15 mouse cellular contexts compared by ENCODE assay signal in the genomic region with DNA sequence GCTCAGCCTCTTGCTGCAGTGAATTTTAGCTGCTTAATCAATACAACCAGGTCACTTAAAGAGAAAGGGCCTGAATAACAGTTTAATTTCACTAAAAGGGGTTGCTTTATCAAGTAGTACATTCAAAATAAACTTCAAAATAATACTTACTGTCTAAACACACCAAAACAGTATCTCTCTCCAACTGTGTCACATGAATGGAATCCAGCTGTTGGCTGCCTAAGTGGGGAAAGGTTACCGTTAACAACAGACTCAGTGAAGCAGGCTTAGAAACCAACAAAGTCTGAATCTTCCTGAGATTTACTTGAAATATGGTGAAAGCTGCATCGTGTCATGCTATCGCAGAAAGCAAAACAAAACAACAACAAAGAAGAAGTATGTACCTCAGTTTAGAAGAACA. TPM values are rescaled to one million over a fixed set of nuclear protein-coding genes. Genes with fewer than 3 reads are reported as not detected.
DNase-seq lines count a peak whose midpoint lies in the region; ATAC-seq and TF ChIP-seq lines count a peak whose summit lies in the region.
"Had no signal": no experiment of that assay in that cellular context is flagged by ENCODE, and none has a peak within 500 bp of the region (broad histone marks: within the 10 kb centered on the region; RNA-seq: fewer than 3 reads in every experiment).

No protein-coding gene starts in this region.

- H3K9me3 ChIP-seq in heart, embryonic 12.5 days (replicated peaks) = no peaks in the 10 kb centered on the region
- H3K9me3 ChIP-seq in heart, embryonic 11.5 days (replicated peaks; ENCODE audit: control insufficient read depth, low read length) = no peaks in the 10 kb centered on the region
- no peaks in the 10 kb centered on the region for H3K9me3 ChIP-seq in liver, embryonic 12.5 days (replicated peaks)
- no peaks in the 10 kb centered on the region for H3K9me3 ChIP-seq in lung, postnatal 0 days (ENCODE audit: low read length)
- no peaks in the 10 kb centered on the region for H3K9me3 ChIP-seq in midbrain, embryonic 11.5 days (ENCODE audit: control insufficient read depth, low read length)
- H3K9me3 ChIP-seq: embryonic facial prominence, embryonic 15.5 days; forebrain, embryonic 13.5 days; hindbrain, embryonic 10.5 days; limb, embryonic 15.5 days; midbrain, embryonic 10.5 days; neural tube, embryonic 12.5 days had no signal

- TF ChIP-seq CTCF in liver, adult 2 months (IDR thresholded peaks at IDR 0.05; ENCODE audit: low read depth, low read length) = no peak
- no peak for TF ChIP-seq CTCF in embryonic fibroblast, embryonic 13.5 days (IDR thresholded peaks at IDR 0.05; ENCODE audit: borderline replicate concordance, insufficient read depth, low read length)
- TF ChIP-seq CTCF in lung, postnatal 0 days (IDR thresholded peaks at IDR 0.05) = no peak

- TF ChIP-seq EP300 in lung, postnatal 0 days (IDR thresholded peaks at IDR 0.05) = no peak

- no peak overlapping the region for H3K9ac ChIP-seq in heart, embryonic 12.5 days
- H3K9ac ChIP-seq in heart, embryonic 11.5 days (ENCODE audit: low read depth, low read length) = no peak overlapping the region
- H3K9ac ChIP-seq in liver, adult 2 months (ENCODE audit: low read depth, low read length) = no peak overlapping the region
- no peak overlapping the region for H3K9ac ChIP-seq in liver, embryonic 12.5 days
- no peak overlapping the region for H3K9ac ChIP-seq in lung, postnatal 0 days (replicated peaks; ENCODE audit: low read depth)
- no peak overlapping the region for H3K9ac ChIP-seq in midbrain, embryonic 11.5 days (ENCODE audit: low read length)
- H3K9ac ChIP-seq: embryonic facial prominence, embryonic 15.5 days; forebrain, embryonic 13.5 days; limb, embryonic 15.5 days; neural tube, embryonic 12.5 days had no signal

- H3K4me1 ChIP-seq in heart, embryonic 12.5 days (replicated peaks) = peaks cover 51% of the 10 kb centered on the region
- peaks cover 26% of the 10 kb centered on the region for H3K4me1 ChIP-seq in heart, embryonic 11.5 days (ENCODE audit: control insufficient read depth, insufficient read depth, low read length)
- H3K4me1 ChIP-seq in liver, adult 2 months (ENCODE audit: control insufficient read depth, insufficient read depth, low read length) = peaks cover 14% of the 10 kb centered on the region
- H3K4me1 ChIP-seq in liver, embryonic 12.5 days = peaks cover 8% of the 10 kb centered on the region; the same call in 1 of the 2 replicates
- peaks cover 26% of the 10 kb centered on the region for H3K4me1 ChIP-seq in embryonic fibroblast, embryonic 13.5 days (ENCODE audit: control insufficient read depth, insufficient read depth, low read length)
- H3K4me1 ChIP-seq in lung, postnatal 0 days (ENCODE audit: insufficient read depth, low read depth, low read length) = peaks cover 5% of the 10 kb centered on the region; the same call in 1 of the 2 replicates
- H3K4me1 ChIP-seq in midbrain, embryonic 11.5 days (ENCODE audit: control insufficient read depth, insufficient read depth, low read length) = peaks cover 11% of the 10 kb centered on the region
- H3K4me1 ChIP-seq: embryonic facial prominence, embryonic 15.5 days; limb, embryonic 15.5 days; neural tube, embryonic 12.5 days had no signal

- 70% methylated on average over 3 of the region's 3 CpGs for WGBS in heart, embryonic 12.5 days
- 68% methylated on average over 3 of the region's 3 CpGs for WGBS in heart, embryonic 11.5 days (ENCODE audit: insufficient replicate concordance)
- WGBS in liver, adult 2 months = 24% methylated on average over 3 of the region's 3 CpGs
- WGBS in liver, embryonic 12.5 days (ENCODE audit: insufficient replicate concordance) = 81% methylated on average over 3 of the region's 3 CpGs
- WGBS in lung, postnatal 0 days = 54% methylated on average over 3 of the region's 3 CpGs
- 73% methylated on average over 3 of the region's 3 CpGs for WGBS in midbrain, embryonic 11.5 days

- TF ChIP-seq POLR2A in liver, adult 2 months (IDR thresholded peaks at IDR 0.05; ENCODE audit: extremely low read depth, insufficient read depth, low read length) = no peak
- TF ChIP-seq POLR2A in embryonic fibroblast, embryonic 13.5 days (IDR thresholded peaks at IDR 0.05; ENCODE audit: low read depth, low read length) = no peak

- no peak for ATAC-seq in heart, embryonic 12.5 days (ENCODE audit: insufficient number of reproducible peaks, low FRiP score)
- ATAC-seq in heart, embryonic 11.5 days (replicated peaks; ENCODE audit: insufficient number of reproducible peaks, low FRiP score, low TSS enrichment) = no peak
- ATAC-seq in liver, embryonic 12.5 days = no peak
- ATAC-seq in lung, postnatal 0 days = no peak
- ATAC-seq in midbrain, embryonic 11.5 days (ENCODE audit: low FRiP score) = no peak
- ATAC-seq: forebrain, embryonic 13.5 days had no signal

- H3K79me2 ChIP-seq in liver, adult 2 months (ENCODE audit: control insufficient read depth, insufficient read depth, low read length) = no peaks in the 10 kb centered on the region

- DNase-seq in liver, adult 2 months (ENCODE audit: extremely low read depth, low read depth, low spot score) = peak; percentile 52
- DNase-seq in lung, postnatal 0 days (ENCODE audit: low spot score) = peak; percentile 54
- no peak for DNase-seq in midbrain, embryonic 11.5 days (ENCODE audit: low spot score, missing footprints)
- DNase-seq: layer of hippocampus, postnatal 36 days; spleen, adult 18-20 months had no signal

- peak overlapping the region; percentile 29; the same call in 1 of the 2 replicates for H3K27ac ChIP-seq in heart, embryonic 12.5 days (ENCODE audit: poor library complexity, severe bottlenecking)
- no peak overlapping the region for H3K27ac ChIP-seq in heart, embryonic 11.5 days (ENCODE audit: low read depth, low read length)
- H3K27ac ChIP-seq in liver, adult 2 months (replicated peaks; ENCODE audit: insufficient read depth, low read depth, low read length) = no peak overlapping the region; the same call in 1 of the 2 replicates
- H3K27ac ChIP-seq in liver, embryonic 12.5 days = no peak overlapping the region
- peak overlapping the region; percentile 70 for H3K27ac ChIP-seq in embryonic fibroblast, embryonic 13.5 days (ENCODE audit: insufficient read depth, low read length)
- peak overlapping the region; percentile 51 for H3K27ac ChIP-seq in lung, postnatal 0 days (ENCODE audit: low read length)
- no peak overlapping the region for H3K27ac ChIP-seq in midbrain, embryonic 11.5 days (ENCODE audit: low read depth, low read length)
- H3K27ac ChIP-seq: embryonic facial prominence, embryonic 15.5 days; forebrain, embryonic 13.5 days; hindbrain, embryonic 10.5 days; limb, embryonic 15.5 days; neural tube, embryonic 12.5 days had no signal

- peaks cover 70% of the 10 kb centered on the region for H3K36me3 ChIP-seq in heart, embryonic 12.5 days
- H3K36me3 ChIP-seq in heart, embryonic 11.5 days (ENCODE audit: control insufficient read depth, insufficient read depth, low read length) = peaks cover 9% of the 10 kb centered on the region; the same call in 1 of the 2 replicates
- peaks cover 66% of the 10 kb centered on the region for H3K36me3 ChIP-seq in liver, adult 2 months (ENCODE audit: control insufficient read depth, insufficient read depth, low read length)
- peaks cover 91% of the 10 kb centered on the region for H3K36me3 ChIP-seq in liver, embryonic 12.5 days
- peaks cover 13% of the 10 kb centered on the region; the same call in 1 of the 2 replicates for H3K36me3 ChIP-seq in lung, postnatal 0 days (ENCODE audit: insufficient read depth, low read length)
- H3K36me3 ChIP-seq in midbrain, embryonic 11.5 days (ENCODE audit: control insufficient read depth, insufficient read depth, low read length) = peaks cover 2% of the 10 kb centered on the region; the same call in 1 of the 2 replicates

- H3K27me3 ChIP-seq in heart, embryonic 12.5 days (replicated peaks) = no peaks in the 10 kb centered on the region
- no peaks in the 10 kb centered on the region for H3K27me3 ChIP-seq in heart, embryonic 11.5 days (ENCODE audit: control insufficient read depth, insufficient read depth, low read length)
- no peaks in the 10 kb centered on the region for H3K27me3 ChIP-seq in liver, adult 2 months (ENCODE audit: control insufficient read depth, insufficient read depth, low read length)
- no peaks in the 10 kb centered on the region for H3K27me3 ChIP-seq in liver, embryonic 12.5 days (replicated peaks)
- H3K27me3 ChIP-seq in lung, postnatal 0 days (replicated peaks; ENCODE audit: insufficient read depth, low read length) = no peaks in the 10 kb centered on the region
- H3K27me3 ChIP-seq in midbrain, embryonic 11.5 days (ENCODE audit: control insufficient read depth, insufficient read depth, low read length) = no peaks in the 10 kb centered on the region
- H3K27me3 ChIP-seq: embryonic facial prominence, embryonic 15.5 days; forebrain, embryonic 13.5 days; limb, embryonic 15.5 days; neural tube, embryonic 12.5 days had no signal

- H3K4me2 ChIP-seq in heart, embryonic 12.5 days = no peak overlapping the region
- no peak overlapping the region for H3K4me2 ChIP-seq in heart, embryonic 11.5 days
- H3K4me2 ChIP-seq in liver, embryonic 12.5 days = no peak overlapping the region
- no peak overlapping the region for H3K4me2 ChIP-seq in lung, postnatal 0 days (replicated peaks; ENCODE audit: low read depth, low read length)
- H3K4me2 ChIP-seq in midbrain, embryonic 11.5 days = no peak overlapping the region
- H3K4me2 ChIP-seq: embryonic facial prominence, embryonic 15.5 days; forebrain, embryonic 13.5 days; limb, embryonic 15.5 days; neural tube, embryonic 12.5 days had no signal

- no peak overlapping the region for H3K4me3 ChIP-seq in heart, embryonic 12.5 days
- no peak overlapping the region for H3K4me3 ChIP-seq in heart, embryonic 11.5 days (ENCODE audit: low read depth, low read length)
- H3K4me3 ChIP-seq in liver, adult 2 months (ENCODE audit: insufficient read depth, low read depth, low read length) = no peak overlapping the region
- no peak overlapping the region for H3K4me3 ChIP-seq in liver, embryonic 12.5 days
- no peak overlapping the region for H3K4me3 ChIP-seq in embryonic fibroblast, embryonic 13.5 days (ENCODE audit: insufficient read depth, low read length)
- no peak overlapping the region for H3K4me3 ChIP-seq in lung, postnatal 0 days (ENCODE audit: low read depth, low read length)
- H3K4me3 ChIP-seq in midbrain, embryonic 11.5 days (ENCODE audit: low read depth, low read length) = no peak overlapping the region
- H3K4me3 ChIP-seq: embryonic facial prominence, embryonic 15.5 days; forebrain, embryonic 13.5 days; hindbrain, embryonic 10.5 days; limb, embryonic 15.5 days; midbrain, embryonic 10.5 days; neural tube, embryonic 12.5 days had no signal

RNA-seq across cellular contexts. Expression of gene Cdkl1, which starts 21.9 kb away (rescaled TPM):
- 5.0 TPM in 2 replicates for polyA plus RNA-seq in heart, embryonic 12.5 days (2016; fragmentation: Nextera tagmentation; extraction: Ambion mirVana)
- 3.8 and 5.2 TPM in 2 replicates for polyA plus RNA-seq in heart, embryonic 11.5 days (2014; fragmentation: Nextera tagmentation; extraction: Ambion mirVana)
- 0.28 and 0.54 TPM in 2 replicates for total RNA-seq in liver, adult 2 months (2014; rRNA removed)
- polyA plus RNA-seq in liver, adult 2 months (2012; rRNA removed) = 0.05 TPM in 1 of 2 replicates, not detected in the other
- 0.67 and 0.74 TPM in 2 replicates for polyA plus RNA-seq in liver, embryonic 12.5 days (2016; fragmentation: Nextera tagmentation; extraction: Ambion mirVana)
- polyA plus RNA-seq in embryonic fibroblast, embryonic 13.5 days (2011; ENCODE audit: insufficient read length, low read depth, missing spikeins) = 2.1 and 4.8 TPM in 2 replicates
- polyA plus RNA-seq in lung, postnatal 0 days (2015; fragmentation: Nextera tagmentation; extraction: Ambion mirVana) = 2.7 and 3.1 TPM in 2 replicates
- 0.50 and 0.64 TPM in 2 replicates for polyA plus RNA-seq in midbrain, embryonic 11.5 days (2014; fragmentation: Nextera tagmentation; extraction: Ambion mirVana)

Comparison
In these comparisons a context has a peak if more than half of its experiments do, and no peak if none do; other contexts are left out.
1. H3K27ac ChIP-seq: peak in heart, embryonic 12.5 days (single experiment), embryonic fibroblast, embryonic 13.5 days (single experiment) and lung, postnatal 0 days (single experiment); none in heart, embryonic 11.5 days (single experiment), liver, adult 2 months (single experiment), liver, embryonic 12.5 days (single experiment) and midbrain, embryonic 11.5 days (single experiment).